Mouse (Mus musculus): ENCODE results near the gene Eva1b. TPM values are rescaled to one million over a fixed set of nuclear protein-coding genes. Genes with fewer than 3 reads are reported as not detected.
"Not testable (repeated sequence)": the region's sequence is repeated elsewhere in the genome, so short reads cannot be mapped to it uniquely, and the experiment has no call there.

Gene Eva1b
- polyA plus RNA-seq, 1 experiment from 2014 or later: 26.8 TPM

GRCm38 (mm10) chr4:126161986-126162385 lies 14.4 kb downstream of the Eva1b start:
- H3K9ac ChIP-seq (replicated peaks): peak overlapping the region; percentile 57
- H3K36me3 ChIP-seq: peaks cover 16% of the 10 kb centered on the region
- peak overlapping the region; percentile 46 for H3K4me3 ChIP-seq
- WGBS: 65% methylated on average over 9 of the region's 9 CpGs
- H3K4me1 ChIP-seq: peaks cover 12% of the 10 kb centered on the region
- H3K9me3 ChIP-seq: no peaks in the 10 kb centered on the region
- 0 out of 2 replicates have a peak, but pooled peaks cover 7% of the 10 kb centered on the region for H3K27me3 ChIP-seq
- no peak overlapping the region for H3K27ac ChIP-seq (replicated peaks)
- H3K4me2 ChIP-seq (replicated peaks): peak overlapping the region; percentile 82
- no peak for ATAC-seq (ENCODE audit: low FRiP score, low read depth)

DNA sequence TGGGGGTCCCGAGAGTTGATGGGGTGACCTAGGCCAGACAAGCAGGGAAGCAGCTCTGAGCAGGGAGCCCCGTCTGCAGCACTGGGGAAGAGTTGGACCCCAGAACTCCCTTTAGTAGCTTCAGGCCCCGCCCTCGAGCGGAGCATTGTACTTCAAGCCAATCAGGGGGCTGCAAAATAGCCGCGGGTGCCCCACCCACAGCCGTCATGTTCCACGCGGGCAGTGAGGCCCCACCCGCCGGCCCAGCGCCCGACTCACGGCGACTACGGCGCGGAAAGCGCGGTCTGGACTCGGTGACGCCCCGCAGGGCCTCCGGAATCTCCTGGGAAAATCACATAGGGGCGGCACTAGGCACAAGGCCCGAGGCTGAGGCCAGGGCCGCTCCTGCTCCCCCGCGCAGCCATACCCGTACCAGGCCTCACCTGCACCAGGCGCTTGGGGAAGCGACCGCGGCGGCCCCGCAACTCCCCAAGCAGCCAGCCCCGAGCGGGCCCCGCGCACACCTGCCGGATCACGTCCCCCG lies 15.1 kb downstream of the Eva1b start:
- Histone ChIP-seq H3K9ac (replicated peaks) (peak overlapping the region; percentile 57), H3K36me3 (peaks cover 22% of the 10 kb centered on the region), H3K27me3 (0 out of 2 replicates have a peak, but pooled peaks cover 7% of the 10 kb centered on the region), H3K4me2 (replicated peaks) (peak overlapping the region; percentile 82), H3K4me1 (peaks cover 12% of the 10 kb centered on the region), H3K4me3 (peak overlapping the region; percentile 46), H3K27ac (replicated peaks) (no peak overlapping the region), H3K9me3 (no peaks in the 10 kb centered on the region)
- peak; percentile 87 for ATAC-seq (ENCODE audit: low FRiP score, low read depth)
- WGBS: under 1% methylated on average over 44 of the region's 44 CpGs

DNA sequence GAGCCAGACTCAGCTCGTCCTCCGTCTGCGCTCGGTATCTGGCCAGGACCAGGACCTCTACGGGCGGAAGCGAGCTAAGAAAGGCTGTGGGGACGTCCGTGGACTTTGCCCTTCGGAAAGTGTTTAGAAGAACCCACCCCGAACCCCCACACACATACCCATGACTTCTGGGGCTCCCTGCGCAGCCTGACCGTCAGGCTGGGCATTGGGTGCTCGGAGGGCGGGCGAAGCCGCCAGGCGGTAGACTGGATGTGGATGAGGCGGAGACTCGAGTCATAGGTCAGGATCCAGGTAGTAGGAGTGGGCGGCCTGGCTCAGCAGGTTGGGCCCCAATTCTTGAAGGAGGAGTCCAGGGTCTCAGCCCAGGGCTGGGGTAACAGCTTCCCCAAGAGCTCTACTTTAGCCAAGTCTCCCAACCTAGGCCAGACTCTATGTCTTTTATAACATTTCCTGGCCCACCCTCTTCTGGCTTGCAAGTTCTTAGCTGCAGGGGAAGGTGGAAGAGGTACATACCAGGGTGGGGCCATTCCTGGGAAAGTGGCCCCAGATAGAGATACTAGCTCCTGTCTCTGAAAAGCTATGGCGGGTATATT lies 15.6 kb downstream of the Eva1b start, which contains the start of gene Sh3d21:
Sh3d21 (minus strand) TSS at position 425 of the 593 bp plus-strand sequence.
- ATAC-seq (ENCODE audit: low FRiP score, low read depth): no peak; the same call in 1 of the 2 replicates
- WGBS: 5% methylated on average over 22 of the region's 22 CpGs
- Histone ChIP-seq H3K9ac (replicated peaks) (peak within 1 kb of the TSS; percentile 57), H3K4me2 (replicated peaks) (peak within 1 kb of the TSS; percentile 82), H3K36me3 (peaks cover 28% of the 10 kb centered on the region), H3K27ac (replicated peaks) (no peak within 1 kb of the TSS), H3K4me3 (peak within 1 kb of the TSS; percentile 46), H3K27me3 (0 out of 2 replicates have a peak, but pooled peaks cover 7% of the 10 kb centered on the region), H3K9me3 (no peaks in the 10 kb centered on the region), H3K4me1 (peaks cover 12% of the 10 kb centered on the region)

- Histone ChIP-seq H3K4me2 (replicated peaks) (peak overlapping the region; percentile 82; the same call in 1 of the 2 replicates), H3K4me1 (peaks cover 12% of the 10 kb centered on the region), H3K4me3 (no peak overlapping the region), H3K9ac (replicated peaks) (no peak overlapping the region), H3K27ac (replicated peaks) (no peak overlapping the region), H3K9me3 (no peaks in the 10 kb centered on the region), H3K27me3 (0 out of 2 replicates have a peak, but pooled peaks cover 7% of the 10 kb centered on the region), H3K36me3 (peaks cover 33% of the 10 kb centered on the region)
- WGBS: 71% methylated on average over 4 of the region's 4 CpGs
- ATAC-seq (ENCODE audit: low FRiP score, low read depth): no peak
These were observed 16.1 kb downstream of the Eva1b start for GRCm38 (mm10) chr4:126163685-126164084.

- H3K4me3 ChIP-seq; H3K4me2 ChIP-seq (replicated peaks); ATAC-seq (ENCODE audit: low FRiP score, low read depth); H3K27me3 ChIP-seq; H3K27ac ChIP-seq (replicated peaks); H3K9ac ChIP-seq (replicated peaks); H3K9me3 ChIP-seq: not testable (repeated sequence)
- Histone ChIP-seq H3K4me1 (peaks cover 12% of the 10 kb centered on the region), H3K36me3 (peaks cover 47% of the 10 kb centered on the region)
- 73% methylated on average over 10 of the region's 10 CpGs for WGBS
These were observed 17.5 kb downstream of the Eva1b start for GRCm38 (mm10) chr4:126165092-126165491.

DNA sequence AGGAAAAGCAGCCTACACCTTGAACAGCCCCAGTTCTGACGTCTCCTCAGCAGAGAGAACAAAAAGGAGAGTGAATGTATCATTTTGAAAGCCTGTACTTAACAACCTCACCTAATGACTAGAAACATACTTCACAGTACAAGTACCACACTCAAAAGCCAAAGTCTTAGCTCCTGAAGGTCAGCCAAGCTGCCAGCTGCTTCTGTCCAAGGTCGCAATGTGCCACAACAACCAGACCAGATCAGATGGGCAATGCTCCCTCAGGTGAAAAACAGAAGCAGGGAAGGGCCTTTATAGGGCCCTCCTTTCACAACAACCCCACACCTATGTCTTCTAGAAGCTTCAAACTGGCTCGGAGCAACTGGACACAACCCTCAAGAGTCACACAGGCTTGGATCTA lies 18.5 kb downstream of the Eva1b start:
- Histone ChIP-seq H3K9me3 (no peaks in the 10 kb centered on the region), H3K4me1 (peaks cover 12% of the 10 kb centered on the region), H3K36me3 (peaks cover 56% of the 10 kb centered on the region), H3K27me3 (0 out of 2 replicates have a peak, but pooled peaks cover 7% of the 10 kb centered on the region), H3K4me2 (replicated peaks) (no peak overlapping the region), H3K4me3 (no peak overlapping the region), H3K27ac (replicated peaks) (no peak overlapping the region), H3K9ac (replicated peaks) (no peak overlapping the region)
- WGBS: 80% methylated on average over 3 of the region's 3 CpGs
- ATAC-seq (ENCODE audit: low FRiP score, low read depth): no peak

DNA sequence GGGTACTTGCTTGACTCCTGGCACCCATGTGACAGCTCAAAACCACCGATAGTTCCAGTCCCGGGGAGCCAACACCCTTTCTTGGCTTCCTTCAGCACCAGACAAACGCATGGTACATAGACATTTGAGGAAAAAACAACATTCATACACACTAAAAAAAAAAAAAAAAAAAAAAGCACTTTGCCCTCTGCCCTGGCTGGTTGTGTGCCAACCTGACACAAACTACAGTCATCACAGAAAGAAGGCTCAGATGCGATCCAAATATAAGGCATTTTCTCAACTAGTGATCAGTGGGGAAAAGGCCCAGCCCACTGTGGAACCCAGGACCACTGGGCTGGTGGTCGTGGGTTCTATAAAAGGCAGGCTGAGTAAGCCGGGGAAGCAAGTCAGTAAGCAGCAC lies 21.3 kb downstream of the Eva1b start:
- Histone ChIP-seq H3K9me3 (no peaks in the 10 kb centered on the region), H3K4me3 (no peak overlapping the region), H3K4me2 (replicated peaks) (no peak overlapping the region), H3K9ac (replicated peaks) (no peak overlapping the region), H3K27me3 (no peaks in the 10 kb centered on the region), H3K4me1 (no peaks in the 10 kb centered on the region), H3K27ac (replicated peaks) (no peak overlapping the region), H3K36me3 (peaks cover 82% of the 10 kb centered on the region)
- WGBS: 95% methylated on average over 6 of the region's 6 CpGs
- no peak for ATAC-seq (ENCODE audit: low FRiP score, low read depth)

DNA sequence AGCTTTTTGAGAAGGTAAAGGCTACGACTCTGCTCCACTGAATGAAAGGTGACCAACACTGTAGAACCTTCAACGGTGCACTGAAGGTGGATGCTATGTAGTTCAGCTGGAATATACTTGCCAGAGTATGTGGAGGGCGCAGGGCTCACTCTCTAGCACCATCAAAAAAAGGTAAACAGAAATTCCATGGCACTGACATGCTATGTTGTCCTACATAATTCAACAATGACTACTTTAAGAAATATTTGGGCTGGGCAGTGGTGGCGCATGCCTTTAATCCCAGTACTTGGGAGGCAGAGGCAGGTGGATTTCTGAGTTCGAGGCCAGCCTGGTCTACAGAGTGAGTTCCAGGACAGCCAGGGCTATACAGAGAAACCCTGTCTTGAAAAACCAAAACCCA lies 23.2 kb downstream of the Eva1b start:
- not testable (repeated sequence) for H3K4me2 ChIP-seq (replicated peaks); H3K4me1 ChIP-seq; H3K9ac ChIP-seq (replicated peaks); H3K27me3 ChIP-seq; ATAC-seq (ENCODE audit: low FRiP score, low read depth); H3K9me3 ChIP-seq; H3K27ac ChIP-seq (replicated peaks); H3K4me3 ChIP-seq
- WGBS: 98% methylated on average over 5 of the region's 5 CpGs
- peaks cover 96% of the 10 kb centered on the region for H3K36me3 ChIP-seq

GRCm38 (mm10) chr4:126173800-126174199 lies 26.3 kb downstream of the Eva1b start:
- no peak overlapping the region for H3K4me2 ChIP-seq (replicated peaks)
- ATAC-seq (ENCODE audit: low FRiP score, low read depth): no peak
- H3K27ac ChIP-seq (replicated peaks): no peak overlapping the region
- WGBS: 90% methylated on average over 5 of the region's 5 CpGs
- H3K9ac ChIP-seq (replicated peaks): no peak overlapping the region
- peaks cover 91% of the 10 kb centered on the region for H3K36me3 ChIP-seq
- no peaks in the 10 kb centered on the region for H3K9me3 ChIP-seq
- H3K27me3 ChIP-seq: no peaks in the 10 kb centered on the region
- no peaks in the 10 kb centered on the region for H3K4me1 ChIP-seq
- no peak overlapping the region for H3K4me3 ChIP-seq

DNA sequence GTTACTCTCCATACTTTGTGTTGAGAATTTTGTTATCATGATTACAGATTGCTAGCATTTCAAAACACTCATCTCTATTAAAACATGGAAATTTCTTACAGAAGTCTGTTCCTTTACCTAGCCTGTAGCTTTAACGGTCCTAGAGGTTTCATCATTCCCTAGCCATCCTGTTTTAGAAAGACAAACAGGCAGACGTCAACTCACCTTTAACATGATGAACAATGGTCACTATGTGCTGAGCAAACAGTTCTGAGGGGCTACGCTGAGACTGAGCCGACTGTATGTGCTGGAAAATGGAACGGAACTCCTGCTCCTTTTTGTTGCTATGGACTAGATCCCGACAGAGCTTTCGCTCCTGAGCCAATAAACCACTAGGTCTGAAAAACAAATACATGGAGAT lies 28.4 kb downstream of the Eva1b start:
- H3K27me3 ChIP-seq; ATAC-seq (ENCODE audit: low FRiP score, low read depth); H3K27ac ChIP-seq (replicated peaks); H3K9ac ChIP-seq (replicated peaks); H3K9me3 ChIP-seq; H3K4me1 ChIP-seq; H3K4me3 ChIP-seq; H3K4me2 ChIP-seq (replicated peaks): not testable (repeated sequence)
- WGBS: 92% methylated on average over 7 of the region's 7 CpGs
- H3K36me3 ChIP-seq: peaks cover 87% of the 10 kb centered on the region

DNA sequence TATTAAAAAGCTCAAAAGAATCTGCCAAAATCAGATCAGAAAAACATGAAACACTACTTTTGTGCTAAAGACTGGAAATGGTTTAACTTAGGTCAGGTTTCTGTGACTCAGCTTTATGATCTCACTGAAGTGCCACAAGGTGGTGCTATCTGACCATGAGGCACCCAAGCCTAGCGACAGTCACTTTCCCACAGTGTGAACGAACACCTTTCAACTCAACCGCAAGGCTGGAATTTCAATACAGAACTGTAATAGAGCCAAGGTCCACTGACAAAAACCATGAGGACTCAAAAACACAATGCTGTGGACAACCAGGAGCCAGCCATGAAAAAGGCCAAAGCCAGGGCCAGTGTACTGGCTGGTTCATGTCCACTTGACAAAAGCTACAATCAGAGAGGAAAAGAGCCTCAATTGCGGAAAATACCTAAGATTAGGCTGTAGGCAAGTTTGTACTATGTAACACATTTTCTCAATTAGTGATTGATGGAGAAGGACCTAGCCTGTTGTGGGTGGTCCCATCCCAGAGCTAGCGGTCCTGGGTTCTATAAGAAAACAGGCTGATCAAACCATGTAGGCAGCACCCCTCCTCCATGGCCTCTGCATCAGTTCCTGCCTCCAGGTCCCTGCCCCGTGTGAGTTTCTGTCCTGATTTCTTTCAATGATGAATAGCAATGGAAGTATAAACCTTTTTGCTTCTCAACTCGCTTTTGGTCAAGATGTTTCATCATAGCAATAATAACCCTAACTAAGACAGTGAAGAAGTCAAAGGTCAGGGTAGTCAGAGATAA lies 33.8 kb downstream of the Eva1b start:
- Histone ChIP-seq H3K36me3 (peaks cover 56% of the 10 kb centered on the region), H3K4me2 (replicated peaks) (no peak overlapping the region), H3K9me3 (no peaks in the 10 kb centered on the region), H3K4me1 (no peaks in the 10 kb centered on the region), H3K4me3 (no peak overlapping the region), H3K27me3 (no peaks in the 10 kb centered on the region), H3K9ac (replicated peaks) (no peak overlapping the region), H3K27ac (replicated peaks) (no peak overlapping the region)
- ATAC-seq (ENCODE audit: low FRiP score, low read depth): no peak
- 70% methylated on average over 7 of the region's 7 CpGs for WGBS

DNA sequence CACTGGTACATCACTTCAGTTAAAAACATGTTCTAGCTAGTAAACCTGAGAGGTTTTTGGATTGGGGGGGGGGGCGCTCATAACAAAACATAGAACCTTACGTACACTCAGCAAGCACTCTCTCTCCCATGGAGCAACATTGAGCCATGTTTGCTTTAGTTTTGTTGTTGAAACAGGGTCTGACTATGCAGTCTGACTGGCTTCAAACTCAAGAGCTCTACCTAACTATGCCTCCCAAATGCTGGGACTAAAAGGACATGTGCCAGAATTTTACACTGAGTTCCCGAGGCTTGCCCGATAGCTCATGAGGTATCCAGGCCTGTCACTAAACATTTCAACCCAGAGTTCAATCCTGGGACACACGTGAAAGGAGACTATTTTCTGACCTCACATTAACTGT lies 35.5 kb downstream of the Eva1b start:
- no peak overlapping the region for H3K4me2 ChIP-seq (replicated peaks)
- H3K36me3 ChIP-seq: peaks cover 45% of the 10 kb centered on the region
- no peaks in the 10 kb centered on the region for H3K4me1 ChIP-seq
- H3K27me3 ChIP-seq: no peaks in the 10 kb centered on the region
- no peak overlapping the region for H3K4me3 ChIP-seq
- no peak for ATAC-seq (ENCODE audit: low FRiP score, low read depth)
- no peak overlapping the region for H3K9ac ChIP-seq (replicated peaks)
- no peak overlapping the region for H3K27ac ChIP-seq (replicated peaks)
- H3K9me3 ChIP-seq: no peaks in the 10 kb centered on the region
- WGBS: 94% methylated on average over 5 of the region's 5 CpGs

Measured in midbrain, embryonic 12.5 days (tissue).